Mouse (Mus musculus) megakaryocyte, embryonic 14.5 days (primary cell): ENCODE results near the gene Ccdc65. TPM values are rescaled to one million over a fixed set of nuclear protein-coding genes. Genes with fewer than 3 reads are reported as not detected.
A peak's percentile ranks its signal among the peaks of the same experiment; 100 is the strongest.

ENCODE experiments used
- H3K27me3 ChIP-seq: replicated peaks from 2 replicates; pipeline ENCODE3; 2012; ENCODE audit warnings: inconsistent platforms
- H3K36me3 ChIP-seq: replicated peaks from 2 replicates; pipeline ENCODE3; 2012; ENCODE audit warnings: low read length, inconsistent platforms, mixed read lengths
- H3K4me1 ChIP-seq: 2 replicates; pipeline ENCODE4 v1.6.1; 2012; ENCODE audit warnings: inconsistent platforms
- H3K4me3 ChIP-seq: replicated peaks from 2 replicates; pipeline ENCODE3; 2012; ENCODE audit warnings: moderate library complexity, mild to moderate bottlenecking, inconsistent platforms
- H3K9me3 ChIP-seq: 2 replicates; pipeline ENCODE4 v1.6.1; 2012; ENCODE audit warnings: inconsistent platforms
- FLI1 ChIP-seq: IDR thresholded peaks from 2 replicates; pipeline ENCODE4 v1.6.1; 2012; ENCODE audit warnings: low read length, inconsistent platforms, mixed read lengths
- GATA1 ChIP-seq: IDR thresholded peaks from 3 replicates; pipeline ENCODE4 v1.6.1; 2012; ENCODE audit warnings: mixed read lengths, low read length, inconsistent platforms, borderline replicate concordance
- polyA plus RNA-seq: library from polyadenylated mRNA; stranded (reverse); fragments of >175 nt; gene quantifications from 2 replicates; pipeline ENCODE4 v1.2.3, GENCODE M21; 2012; ENCODE audit warnings: low replicate concordance; ENCODE audit not compliant: insufficient read depth

Ccdc65 gene
- polyA plus RNA-seq, 1 experiment: not detected

DNA sequence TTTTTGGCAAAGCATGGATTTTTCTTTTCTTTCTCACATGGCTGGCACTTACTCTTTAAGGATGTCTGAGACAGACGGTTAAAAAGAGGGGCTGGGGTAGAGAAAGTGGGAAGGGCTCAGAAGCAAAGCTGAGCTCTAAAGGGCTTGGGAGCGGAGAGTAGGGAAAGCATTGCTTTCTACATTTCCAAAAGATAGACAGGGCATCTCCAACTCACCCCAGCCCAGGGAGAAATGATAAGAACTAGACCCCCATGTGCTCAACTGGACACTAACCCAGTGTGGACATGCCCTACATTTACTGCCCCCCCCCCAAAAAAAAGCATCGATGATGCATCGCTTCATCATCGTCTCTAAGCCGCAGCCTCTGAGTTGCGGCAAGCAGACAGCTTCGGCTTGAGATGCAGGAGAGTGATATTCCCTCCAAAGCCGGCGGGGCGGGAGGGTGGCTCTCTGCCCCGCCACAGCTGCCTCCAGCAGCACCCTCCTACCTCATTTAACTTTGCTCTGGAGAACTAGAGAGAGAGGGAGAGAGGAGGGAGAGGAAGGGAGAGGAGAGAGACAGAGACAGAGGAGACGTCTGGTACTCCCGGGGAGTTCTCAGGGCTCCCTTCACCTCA lies 32.3 kb upstream of the Ccdc65 start:
- Histone ChIP-seq H3K9me3 (no peaks in the 10 kb centered on the region), H3K4me3 (peak overlapping the region; percentile 72), H3K4me1 (peaks cover 52% of the 10 kb centered on the region), H3K27me3 (peaks cover 57% of the 10 kb centered on the region), H3K36me3 (no peaks in the 10 kb centered on the region)
- TF ChIP-seq FLI1: no peak
- TF ChIP-seq GATA1: no peak

DNA sequence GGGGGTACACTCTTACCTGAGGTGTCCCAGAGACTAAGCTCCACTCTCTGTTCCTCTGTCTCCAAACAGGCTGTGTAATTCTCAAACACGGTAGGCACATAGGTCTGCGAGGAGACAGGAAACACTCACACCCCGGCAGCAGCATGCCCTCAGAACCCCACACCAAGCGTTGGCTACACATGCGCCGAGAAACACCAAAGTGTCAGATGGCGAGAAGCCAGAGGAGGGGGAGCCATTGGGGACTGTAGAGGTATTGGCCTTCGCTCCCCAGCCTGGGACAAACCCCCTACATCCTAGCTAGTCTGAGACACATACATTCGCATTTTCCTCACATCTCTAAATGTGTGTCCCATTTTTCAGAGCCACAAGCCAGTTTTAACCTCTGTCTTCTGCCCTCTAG lies 31.5 kb upstream of the Ccdc65 start:
- Histone ChIP-seq H3K4me1 (peaks cover 52% of the 10 kb centered on the region), H3K27me3 (peaks cover 61% of the 10 kb centered on the region), H3K4me3 (peak overlapping the region; percentile 95), H3K36me3 (no peaks in the 10 kb centered on the region), H3K9me3 (no peaks in the 10 kb centered on the region)
- TF ChIP-seq FLI1 (no peak), GATA1 (no peak)

DNA sequence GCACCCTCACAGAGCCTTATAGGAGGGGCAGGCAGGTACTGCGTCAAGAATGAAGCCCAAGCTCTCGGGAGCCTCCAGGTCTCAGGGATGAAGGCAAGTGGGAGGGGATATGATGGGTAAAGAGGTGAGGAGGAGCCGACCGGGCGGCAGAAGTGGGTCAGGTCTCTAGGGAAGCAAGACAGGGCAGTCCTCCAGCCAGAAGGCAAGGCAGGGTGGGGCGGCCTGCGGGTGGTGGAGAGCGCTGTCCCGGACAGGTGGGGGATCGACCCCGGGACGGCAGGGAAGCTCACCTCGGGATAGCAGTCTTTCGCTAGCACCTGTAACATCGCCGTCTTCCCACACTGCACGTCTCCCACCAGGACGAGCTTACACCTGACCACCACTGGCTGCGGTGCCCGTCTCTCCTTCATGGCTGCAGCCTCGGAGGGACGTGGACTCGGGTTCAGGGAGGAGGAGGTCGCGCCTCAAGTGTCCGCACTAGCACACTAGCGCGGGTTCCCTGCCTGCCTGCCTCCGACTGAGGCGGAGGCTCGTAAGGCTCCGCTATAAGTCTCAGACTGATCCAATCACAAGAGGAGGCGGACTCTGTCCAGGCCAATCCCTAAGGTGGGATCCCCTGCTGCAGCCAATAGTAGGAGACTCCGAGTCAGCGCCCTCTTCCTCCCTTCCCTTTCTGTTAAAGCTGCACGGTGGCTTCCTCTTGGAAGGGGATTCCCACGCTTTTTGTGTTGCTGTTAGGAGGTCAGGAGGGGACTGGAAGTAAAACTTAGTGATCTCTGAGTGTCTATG lies 30.9 kb upstream of the Ccdc65 start, which contains the start of gene Rnd1:
Gene Rnd1 (minus strand): TSS at position 522 of the 789 bp plus-strand sequence.
- H3K27me3 ChIP-seq: peaks cover 65% of the 10 kb centered on the region
- no peaks in the 10 kb centered on the region for H3K36me3 ChIP-seq
- peak within 1 kb of the TSS; percentile 95 for H3K4me3 ChIP-seq
- TF ChIP-seq FLI1 (no peak), GATA1 (no peak)
- peaks cover 52% of the 10 kb centered on the region for H3K4me1 ChIP-seq
- H3K9me3 ChIP-seq: no peaks in the 10 kb centered on the region

DNA sequence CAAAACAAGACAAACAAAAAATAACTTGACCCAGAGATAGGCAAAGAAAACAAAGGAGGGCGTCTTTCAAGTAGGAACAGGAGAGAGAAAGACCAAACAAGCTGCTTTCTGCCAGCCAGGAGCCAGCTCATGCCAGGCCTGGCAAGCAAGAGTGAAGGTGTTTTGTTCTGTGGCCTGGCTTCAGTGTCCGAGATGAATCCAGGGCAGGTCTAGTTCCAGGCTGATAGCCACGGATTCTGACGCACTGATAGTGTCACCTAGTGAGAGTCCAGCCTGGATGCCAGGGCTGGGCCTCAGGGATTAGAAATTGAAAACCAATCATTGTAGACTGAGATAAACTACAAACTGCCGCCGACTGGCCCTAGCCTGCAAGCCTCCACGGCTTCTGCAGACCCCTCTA lies 30.0 kb upstream of the Ccdc65 start:
- TF ChIP-seq GATA1 (no peak), FLI1 (no peak)

DNA sequence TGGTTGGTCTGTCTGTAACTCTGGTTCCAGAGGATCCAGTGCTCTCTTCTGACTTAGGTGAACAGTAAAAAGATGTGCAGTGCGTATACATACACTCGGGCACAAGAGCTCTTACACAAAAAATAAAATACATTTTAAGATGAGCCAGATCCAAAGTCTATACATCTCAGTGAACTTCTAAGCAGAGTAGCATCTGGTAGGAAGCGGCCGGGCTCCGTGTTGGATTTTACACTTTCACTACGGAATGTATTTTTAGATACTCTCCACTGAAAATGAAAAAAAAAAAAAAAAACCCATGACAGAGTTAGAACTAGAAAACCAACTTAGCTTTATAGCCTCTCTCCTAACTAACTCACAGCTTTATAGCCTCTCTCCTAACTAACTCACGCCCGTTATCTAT lies 27.3 kb upstream of the Ccdc65 start:
- H3K27me3 ChIP-seq: peaks cover 45% of the 10 kb centered on the region
- peaks cover 49% of the 10 kb centered on the region for H3K4me1 ChIP-seq
- no peak for TF ChIP-seq GATA1
- TF ChIP-seq FLI1: no peak
- H3K36me3 ChIP-seq: no peaks in the 10 kb centered on the region
- no peak overlapping the region for H3K4me3 ChIP-seq
- no peaks in the 10 kb centered on the region for H3K9me3 ChIP-seq

More for the DNA sequence above, 30.0 kb upstream of the Ccdc65 start:
- peaks cover 50% of the 10 kb centered on the region for H3K4me1 ChIP-seq
- no peak overlapping the region for H3K4me3 ChIP-seq
- H3K36me3 ChIP-seq: no peaks in the 10 kb centered on the region
- peaks cover 66% of the 10 kb centered on the region for H3K27me3 ChIP-seq
- no peaks in the 10 kb centered on the region for H3K9me3 ChIP-seq

DNA sequence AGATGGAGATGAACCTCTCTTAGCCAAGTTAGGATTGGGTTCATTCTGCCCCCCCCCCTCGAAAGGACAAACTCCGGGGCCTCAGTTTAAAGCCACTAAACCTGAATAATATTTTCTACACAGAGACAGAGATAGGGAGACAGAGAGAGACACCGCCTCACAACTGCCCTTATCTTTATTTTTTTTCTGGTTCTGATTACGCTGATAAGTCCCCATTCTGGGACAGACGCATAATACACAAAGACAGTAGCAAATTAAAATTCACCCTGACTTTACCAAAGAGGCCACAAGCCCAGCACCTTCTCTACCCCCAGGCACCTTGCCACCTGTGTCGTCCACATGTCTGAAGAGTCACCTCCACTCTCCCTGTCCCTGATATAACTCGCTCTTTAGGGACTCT lies 26.4 kb upstream of the Ccdc65 start:
- Histone ChIP-seq H3K27me3 (peaks cover 37% of the 10 kb centered on the region), H3K4me1 (peaks cover 39% of the 10 kb centered on the region)
- TF ChIP-seq GATA1 (no peak), FLI1 (no peak)

DNA sequence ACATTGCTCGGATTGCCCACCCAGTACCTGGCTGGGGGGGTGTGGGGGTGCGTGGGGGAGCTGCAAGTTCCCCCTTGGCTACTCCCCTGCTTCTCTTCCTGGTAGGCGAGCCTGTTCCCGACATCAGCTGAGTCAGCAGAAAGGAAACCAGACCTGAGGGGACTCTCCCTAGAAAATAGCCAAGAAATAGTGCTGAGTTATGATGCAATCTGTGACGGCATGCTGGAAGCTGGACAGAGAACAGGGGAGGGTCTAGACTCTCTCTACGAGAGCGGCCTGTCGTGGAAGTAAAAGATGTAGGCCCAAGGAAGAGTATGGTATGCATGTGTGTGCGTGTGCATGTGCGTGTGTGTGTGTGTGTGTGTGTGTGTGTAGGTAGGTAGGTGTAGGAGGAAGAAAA lies 24.8 kb upstream of the Ccdc65 start:
- Histone ChIP-seq H3K4me1 (peaks cover 24% of the 10 kb centered on the region), H3K4me3 (peak overlapping the region; percentile 28), H3K36me3 (no peaks in the 10 kb centered on the region), H3K9me3 (peaks cover 7% of the 10 kb centered on the region), H3K27me3 (peaks cover 29% of the 10 kb centered on the region)
- no peak for TF ChIP-seq GATA1
- TF ChIP-seq FLI1: no peak

More for the DNA sequence above, 26.4 kb upstream of the Ccdc65 start:
- Histone ChIP-seq H3K36me3 (no peaks in the 10 kb centered on the region), H3K9me3 (peaks cover 4% of the 10 kb centered on the region), H3K4me3 (no peak overlapping the region)

DNA sequence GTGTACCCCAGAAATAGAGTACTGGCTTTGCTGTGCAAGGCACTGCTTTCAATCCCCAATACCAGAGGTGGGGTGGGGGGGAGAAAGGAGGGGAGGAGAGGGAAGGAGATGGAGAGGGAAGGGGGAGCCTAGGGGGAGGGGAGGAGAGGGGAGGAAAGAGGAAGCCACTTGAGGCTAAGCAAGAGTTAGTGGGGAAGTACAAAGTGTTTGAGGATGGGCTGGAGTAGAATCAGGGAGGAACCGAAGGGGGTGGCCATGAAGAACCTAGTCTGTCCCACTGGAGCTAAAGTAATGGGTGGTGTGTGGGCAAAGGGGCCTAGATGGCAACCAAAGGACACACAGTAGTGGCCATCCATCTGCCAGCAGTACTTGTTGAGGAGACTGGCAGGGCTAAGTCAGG lies 24.3 kb upstream of the Ccdc65 start:
- Histone ChIP-seq H3K9me3 (peaks cover 7% of the 10 kb centered on the region), H3K27me3 (peaks cover 32% of the 10 kb centered on the region), H3K4me3 (peak overlapping the region; percentile 56), H3K4me1 (peaks cover 24% of the 10 kb centered on the region), H3K36me3 (no peaks in the 10 kb centered on the region)
- no peak for TF ChIP-seq GATA1
- TF ChIP-seq FLI1: no peak

DNA sequence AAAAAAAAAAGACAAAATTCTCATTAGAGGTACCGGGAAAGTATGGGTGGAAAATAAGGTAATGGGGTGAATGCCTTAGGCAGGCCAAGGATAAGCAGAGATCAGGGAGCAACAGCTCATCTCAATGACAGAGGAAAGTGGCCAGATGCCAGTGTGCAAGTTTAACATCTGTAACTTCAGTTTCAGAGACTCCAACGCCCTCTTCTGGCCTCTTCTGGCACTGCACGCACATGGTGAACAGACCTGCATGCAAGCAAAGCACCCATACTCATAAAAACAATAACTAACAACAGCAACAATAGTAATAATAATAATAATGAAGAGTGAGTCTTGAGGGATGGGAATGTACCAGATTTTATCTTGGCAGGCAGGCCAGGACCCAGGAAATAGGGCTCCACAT lies 22.1 kb upstream of the Ccdc65 start:
- TF ChIP-seq FLI1 (no peak), GATA1 (no peak)
- no peaks in the 10 kb centered on the region for H3K36me3 ChIP-seq
- H3K9me3 ChIP-seq: peaks cover 7% of the 10 kb centered on the region
- peaks cover 42% of the 10 kb centered on the region for H3K27me3 ChIP-seq
- H3K4me3 ChIP-seq: no peak overlapping the region
- H3K4me1 ChIP-seq: peaks cover 24% of the 10 kb centered on the region

DNA sequence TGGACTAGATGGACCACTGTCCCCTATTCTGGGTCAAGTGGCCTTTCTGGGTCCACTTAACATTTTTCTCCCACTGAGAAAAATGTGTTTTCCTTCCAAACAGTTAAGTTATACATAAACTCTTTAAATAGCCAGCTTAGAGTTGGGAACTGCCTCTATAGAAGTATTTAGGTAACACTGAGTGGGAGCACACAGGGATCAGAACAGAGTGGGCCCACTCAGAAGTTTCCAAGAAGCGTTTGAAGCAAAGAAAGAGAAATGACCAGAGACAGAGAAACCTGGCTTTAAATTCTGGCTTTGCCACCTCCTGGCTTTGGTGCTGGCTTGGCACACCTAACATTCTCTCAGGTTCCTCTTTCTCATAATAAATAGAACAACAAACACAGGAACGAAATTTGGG lies 18.3 kb upstream of the Ccdc65 start:
- TF ChIP-seq GATA1: no peak
- TF ChIP-seq FLI1: no peak
- H3K36me3 ChIP-seq: no peaks in the 10 kb centered on the region
- H3K27me3 ChIP-seq: peaks cover 57% of the 10 kb centered on the region
- peaks cover 7% of the 10 kb centered on the region for H3K9me3 ChIP-seq
- H3K4me3 ChIP-seq: no peak overlapping the region
- peaks cover 14% of the 10 kb centered on the region for H3K4me1 ChIP-seq
